Mouse (Mus musculus): Measurements from ENCODE around the gene Uqcc1. TPM values are rescaled to one million over a fixed set of nuclear protein-coding genes. Genes with fewer than 3 reads are reported as not detected.
"Not testable (repeated sequence)": the region's sequence is repeated elsewhere in the genome, so short reads cannot be mapped to it uniquely, and the experiment has no call there.

The Uqcc1 gene
- polyA plus RNA-seq, 1 experiment from 2014 or later, result 55.7 TPM

GRCm38 (mm10) chr2:155946499-155946898, 16.4 kb upstream of the Uqcc1 start:
- peak; percentile 30; the same call in 1 of the 2 replicates for ATAC-seq
- WGBS, result under 1% methylated on average over 4 of the region's 4 CpGs
- no peaks in the 10 kb centered on the region for H3K36me3 ChIP-seq

GRCm38 (mm10) chr2:155946069-155946468, 16.0 kb upstream of the Uqcc1 start:
- H3K27ac ChIP-seq, result no peak overlapping the region
- no peak overlapping the region for H3K4me2 ChIP-seq (replicated peaks)
- H3K9ac ChIP-seq (replicated peaks), result no peak overlapping the region
- no peaks in the 10 kb centered on the region for H3K36me3 ChIP-seq
- H3K9me3 ChIP-seq, result no peaks in the 10 kb centered on the region
- 0 out of 2 replicates have a peak, but pooled peaks cover 7% of the 10 kb centered on the region for H3K27me3 ChIP-seq
- 3% methylated on average over 7 of the region's 7 CpGs for WGBS
- peaks cover 34% of the 10 kb centered on the region for H3K4me1 ChIP-seq (replicated peaks)
- H3K4me3 ChIP-seq (replicated peaks), result no peak overlapping the region
- no peak for ATAC-seq

More at GRCm38 (mm10) chr2:155946499-155946898, 16.4 kb upstream of the Uqcc1 start:
- Histone ChIP-seq H3K9me3 (no peaks in the 10 kb centered on the region), H3K4me1 (replicated peaks) (peaks cover 34% of the 10 kb centered on the region), H3K4me2 (replicated peaks) (no peak overlapping the region), H3K27me3 (0 out of 2 replicates have a peak, but pooled peaks cover 7% of the 10 kb centered on the region), H3K9ac (replicated peaks) (no peak overlapping the region), H3K27ac (no peak overlapping the region), H3K4me3 (replicated peaks) (no peak overlapping the region)

GRCm38 (mm10) chr2:155945580-155945979, 15.5 kb upstream of the Uqcc1 start:
- ATAC-seq, result no peak
- 71% methylated on average over 5 of the region's 5 CpGs for whole genome bisulfite sequencing

GRCm38 (mm10) chr2:155945124-155945523, 15.0 kb upstream of the Uqcc1 start, which contains the start of gene Gdf5:
Gene Gdf5, minus strand, starts transcription at chr2:155945367.
- 52% methylated on average over 13 of the region's 13 CpGs for WGBS
- peaks cover 34% of the 10 kb centered on the region for H3K4me1 ChIP-seq (replicated peaks)
- H3K36me3 ChIP-seq, result no peaks in the 10 kb centered on the region
- no peak within 1 kb of the TSS for H3K4me3 ChIP-seq (replicated peaks)
- no peak for ATAC-seq
- no peak within 1 kb of the TSS for H3K4me2 ChIP-seq (replicated peaks)
- H3K27ac ChIP-seq, result 0 out of 2 replicates have a peak within 1 kb of the TSS, but pooled peaks have one; percentile 15
- H3K9me3 ChIP-seq, result no peaks in the 10 kb centered on the region
- H3K27me3 ChIP-seq, result 0 out of 2 replicates have a peak, but pooled peaks cover 7% of the 10 kb centered on the region
- no peak within 1 kb of the TSS for H3K9ac ChIP-seq (replicated peaks)

More at GRCm38 (mm10) chr2:155945580-155945979, 15.5 kb upstream of the Uqcc1 start:
- Histone ChIP-seq H3K9ac (replicated peaks) (no peak overlapping the region), H3K4me1 (replicated peaks) (peaks cover 34% of the 10 kb centered on the region), H3K27me3 (0 out of 2 replicates have a peak, but pooled peaks cover 7% of the 10 kb centered on the region), H3K4me2 (replicated peaks) (no peak overlapping the region), H3K36me3 (no peaks in the 10 kb centered on the region), H3K4me3 (replicated peaks) (no peak overlapping the region), H3K27ac (no peak overlapping the region), H3K9me3 (no peaks in the 10 kb centered on the region)

- no peak overlapping the region for H3K4me3 ChIP-seq (replicated peaks)
- ATAC-seq, result no peak
- H3K27ac ChIP-seq, result no peak overlapping the region
- 0 out of 2 replicates have a peak, but pooled peaks cover 7% of the 10 kb centered on the region for H3K27me3 ChIP-seq
- no peak overlapping the region for H3K4me2 ChIP-seq (replicated peaks)
- H3K4me1 ChIP-seq (replicated peaks), result peaks cover 34% of the 10 kb centered on the region
- WGBS, result 77% methylated on average over 4 of the region's 4 CpGs
- no peaks in the 10 kb centered on the region for H3K36me3 ChIP-seq
- H3K9me3 ChIP-seq, result no peaks in the 10 kb centered on the region
- no peak overlapping the region for H3K9ac ChIP-seq (replicated peaks)
These were observed 14.6 kb upstream of the Uqcc1 start for GRCm38 (mm10) chr2:155944685-155945084.

GRCm38 (mm10) chr2:155943463-155943862, 13.4 kb upstream of the Uqcc1 start:
- no peaks in the 10 kb centered on the region for H3K36me3 ChIP-seq
- ATAC-seq, result no peak
- H3K4me3 ChIP-seq (replicated peaks), result 0 out of 2 replicates have a peak overlapping the region, but pooled peaks have one; percentile 15
- H3K27ac ChIP-seq, result no peak overlapping the region
- WGBS, result under 1% methylated on average over 8 of the region's 8 CpGs
- peak overlapping the region; percentile 46; the same call in 1 of the 2 replicates for H3K9ac ChIP-seq (replicated peaks)
- peak overlapping the region; percentile 40 for H3K4me2 ChIP-seq (replicated peaks)
- peaks cover 28% of the 10 kb centered on the region for H3K4me1 ChIP-seq (replicated peaks)
- H3K9me3 ChIP-seq, result no peaks in the 10 kb centered on the region
- H3K27me3 ChIP-seq, result 0 out of 2 replicates have a peak, but pooled peaks cover 7% of the 10 kb centered on the region

GRCm38 (mm10) chr2:155941697-155942442, 11.8 kb upstream of the Uqcc1 start:
- 92% methylated on average over 40 of the region's 40 CpGs for WGBS
- H3K9ac ChIP-seq (replicated peaks), result no peak overlapping the region
- H3K4me3 ChIP-seq (replicated peaks), result no peak overlapping the region

GRCm38 (mm10) chr2:155940681-155941080, 10.6 kb upstream of the Uqcc1 start, which contains the start of gene Gm15557:
Gene Gm15557, plus strand, starts transcription at chr2:155940728.
- Histone ChIP-seq H3K27me3 (0 out of 2 replicates have a peak, but pooled peaks cover 7% of the 10 kb centered on the region), H3K4me1 (replicated peaks) (peaks cover 13% of the 10 kb centered on the region), H3K27ac (no peak within 1 kb of the TSS), H3K36me3 (no peaks in the 10 kb centered on the region), H3K9ac (replicated peaks) (no peak within 1 kb of the TSS), H3K4me3 (replicated peaks) (no peak within 1 kb of the TSS), H3K4me2 (replicated peaks) (no peak within 1 kb of the TSS), H3K9me3 (no peaks in the 10 kb centered on the region)
- ATAC-seq, result no peak
- WGBS, result 89% methylated on average over 3 of the region's 3 CpGs

More at GRCm38 (mm10) chr2:155941697-155942442, 11.8 kb upstream of the Uqcc1 start:
- H3K9me3 ChIP-seq, result no peaks in the 10 kb centered on the region
- no peaks in the 10 kb centered on the region for H3K36me3 ChIP-seq
- H3K27me3 ChIP-seq, result 0 out of 2 replicates have a peak, but pooled peaks cover 7% of the 10 kb centered on the region
- H3K4me1 ChIP-seq (replicated peaks), result peaks cover 22% of the 10 kb centered on the region
- ATAC-seq, result no peak
- H3K4me2 ChIP-seq (replicated peaks), result no peak overlapping the region
- no peak overlapping the region for H3K27ac ChIP-seq

- no peaks in the 10 kb centered on the region for H3K9me3 ChIP-seq
- no peak overlapping the region for H3K4me3 ChIP-seq (replicated peaks)
- no peak overlapping the region for H3K9ac ChIP-seq (replicated peaks)
- 82% methylated on average over 7 of the region's 7 CpGs for WGBS
- H3K27ac ChIP-seq, result no peak overlapping the region
- H3K27me3 ChIP-seq, result 0 out of 2 replicates have a peak, but pooled peaks cover 7% of the 10 kb centered on the region
- H3K4me2 ChIP-seq (replicated peaks), result no peak overlapping the region
- H3K36me3 ChIP-seq, result no peaks in the 10 kb centered on the region
- ATAC-seq, result no peak
- H3K4me1 ChIP-seq (replicated peaks), result peaks cover 13% of the 10 kb centered on the region
These were observed 9.9 kb upstream of the Uqcc1 start for GRCm38 (mm10) chr2:155939897-155940529.

- Histone ChIP-seq H3K4me1 (replicated peaks) (peaks cover 19% of the 10 kb centered on the region), H3K9me3 (no peaks in the 10 kb centered on the region), H3K4me3 (replicated peaks) (peak overlapping the region; percentile 69), H3K4me2 (replicated peaks) (peak overlapping the region; percentile 69), H3K9ac (replicated peaks) (0 out of 2 replicates have a peak overlapping the region, but pooled peaks have one; percentile 68), H3K27me3 (no peaks in the 10 kb centered on the region), H3K36me3 (peaks cover 7% of the 10 kb centered on the region; the same call in 1 of the 2 replicates), H3K27ac (no peak overlapping the region)
- 78% methylated on average over 7 of the region's 7 CpGs for WGBS
- ATAC-seq, result no peak
These were observed 1.3 kb downstream of the Uqcc1 start for GRCm38 (mm10) chr2:155928711-155929345.

- H3K36me3 ChIP-seq, result peaks cover 14% of the 10 kb centered on the region
- 97% methylated on average over 6 of the region's 6 CpGs for WGBS
These were observed 4.9 kb downstream of the Uqcc1 start for GRCm38 (mm10) chr2:155925213-155925612.

More at GRCm38 (mm10) chr2:155925213-155925612, 4.9 kb downstream of the Uqcc1 start:
- not testable (repeated sequence) for H3K9me3 ChIP-seq; H3K4me2 ChIP-seq (replicated peaks); H3K27ac ChIP-seq; H3K4me3 ChIP-seq (replicated peaks); H3K9ac ChIP-seq (replicated peaks); ATAC-seq; H3K27me3 ChIP-seq
- peaks cover 14% of the 10 kb centered on the region for H3K4me1 ChIP-seq (replicated peaks)

Measured in midbrain, embryonic 13.5 days (tissue).